Mouse (Mus musculus) MEL (cell line): ENCODE data around the gene 1700025F22Rik.

Experiments
- BHLHE40 ChIP-seq: IDR thresholded peaks from 2 replicates; pipeline ENCODE4 v1.6.1; 2012; ENCODE audit warnings: low read depth, mild to moderate bottlenecking, inconsistent platforms, low read length, improper control_type of control experiment, borderline replicate concordance
- CHD1 ChIP-seq: IDR thresholded peaks from 2 replicates; pipeline ENCODE4 v1.6.1; 2012; ENCODE audit warnings: low read depth, mild to moderate bottlenecking, inconsistent platforms, low read length, improper control_type of control experiment
- CTCF ChIP-seq, 3 experiments: IDR thresholded peaks in 2 of 3; conservative IDR thresholded peaks in 1 of 3; 2 replicates each; pipeline ENCODE4 v1.5.1; 2011 to 2012; ENCODE audit warnings: low read length in 3 of 3, low read depth in 2 of 3, mild to moderate bottlenecking in 2 of 3, improper control_type of control experiment in 1 of 3, inconsistent platforms in 1 of 3, mixed read lengths in 1 of 3, moderate library complexity in 1 of 3; ENCODE audit not compliant: control insufficient read depth in 1 of 3, insufficient read depth in 1 of 3, poor library complexity in 1 of 3, severe bottlenecking in 1 of 3
- ELF1 ChIP-seq: IDR thresholded peaks from 2 replicates; pipeline ENCODE4 v1.6.1; 2014; ENCODE audit warnings: low read depth, mild to moderate bottlenecking, inconsistent platforms, low read length, improper control_type of control experiment, moderate library complexity
- EP300 ChIP-seq, 2 experiments: IDR thresholded peaks; 2 replicates each; pipeline ENCODE4 v1.6.1; 2011; ENCODE audit warnings: improper control_type of control experiment in 2 of 2, low read length in 2 of 2, low read depth in 1 of 2, mild to moderate bottlenecking in 1 of 2
- MXI1 ChIP-seq: IDR thresholded peaks from 2 replicates; pipeline ENCODE4 v1.6.1; 2011; ENCODE audit warnings: mild to moderate bottlenecking, low read depth, low read length, improper control_type of control experiment
- NRF1 ChIP-seq: IDR thresholded peaks from 2 replicates; pipeline ENCODE4 v1.6.1; 2014; ENCODE audit warnings: low read depth, mild to moderate bottlenecking, inconsistent platforms, low read length, improper control_type of control experiment, moderate library complexity; ENCODE audit not compliant: poor library complexity, insufficient read depth, severe bottlenecking
- POLR2A ChIP-seq, 2 experiments: IDR thresholded peaks; 2 replicates each; pipeline ENCODE4 v1.6.1; 2011 to 2012; ENCODE audit warnings: low read length in 2 of 2, mild to moderate bottlenecking in 2 of 2, control low read depth in 1 of 2, improper control_type of control experiment in 1 of 2, low read depth in 1 of 2, moderate library complexity in 1 of 2; ENCODE audit not compliant: control insufficient read depth in 1 of 2, insufficient read depth in 1 of 2, poor library complexity in 1 of 2
- TAL1 ChIP-seq: IDR thresholded peaks from 2 replicates; pipeline ENCODE4 v1.6.1; 2012; ENCODE audit warnings: mild to moderate bottlenecking, inconsistent platforms, low read length, moderate library complexity, mixed read lengths
- TBP ChIP-seq: IDR thresholded peaks from 2 replicates; pipeline ENCODE4 v1.8.0; 2011; ENCODE audit warnings: low read depth, low read length, improper control_type of control experiment
- USF1 ChIP-seq: IDR thresholded peaks from 2 replicates; pipeline ENCODE4 v1.6.1; 2014; ENCODE audit warnings: low read depth, mild to moderate bottlenecking, inconsistent platforms, low read length, improper control_type of control experiment, moderate library complexity
- ZC3H11A ChIP-seq: IDR thresholded peaks from 2 replicates; pipeline ENCODE4 v1.6.1; 2012; ENCODE audit warnings: low read depth, mild to moderate bottlenecking, inconsistent platforms, low read length, improper control_type of control experiment

- TF ChIP-seq EP300 (IDR thresholded peaks at IDR 0.05; ENCODE audit: low read depth in 1 of 2, low read length in 2 of 2) (no peak), NRF1 (no peak), TAL1 (no peak), POLR2A (IDR thresholded peaks at IDR 0.05; ENCODE audit: control insufficient read depth in 1 of 2, insufficient read depth in 1 of 2, low read depth in 1 of 2, low read length in 2 of 2, poor library complexity in 1 of 2) (no peak), ELF1 (no peak), USF1 (no peak), CTCF (IDR thresholded peaks at IDR 0.05 in 2 of 3, conservative IDR thresholded peaks at IDR 0.05 in 1 of 3; ENCODE audit: control insufficient read depth in 1 of 3, insufficient read depth in 1 of 3, low read depth in 2 of 3, low read length in 3 of 3, poor library complexity in 1 of 3, severe bottlenecking in 1 of 3) (peak; percentile 20 to 39 (median 28); a peak in 5 of 6 replicates), CHD1 (no peak), MXI1 (no peak), TBP (no peak), BHLHE40 (no peak), ZC3H11A (no peak)
Observed at GRCm38 (mm10) chr19:11165172-11165571, at the start of gene 1700025F22Rik.
